Mouse (Mus musculus) lung, postnatal 0 days (tissue): ENCODE measurements at regions not wholly inside any gene's neighbourhood (a gene's known extent, or its start where the extent isn't known, plus 50 kb on each side); places are given as distances from the start of the nearest gene placed in this dataset.

Experiments
- CTCF ChIP-seq: IDR thresholded peaks from 2 replicates; pipeline ENCODE4 v1.5.1; 2016; ENCODE audit warnings: antibody characterized with exemption, mild to moderate bottlenecking
- EP300 ChIP-seq: IDR thresholded peaks from 2 replicates; pipeline ENCODE4 v1.6.1; 2016; ENCODE audit warnings: antibody characterized with exemption, mild to moderate bottlenecking, control low read depth

DNA sequence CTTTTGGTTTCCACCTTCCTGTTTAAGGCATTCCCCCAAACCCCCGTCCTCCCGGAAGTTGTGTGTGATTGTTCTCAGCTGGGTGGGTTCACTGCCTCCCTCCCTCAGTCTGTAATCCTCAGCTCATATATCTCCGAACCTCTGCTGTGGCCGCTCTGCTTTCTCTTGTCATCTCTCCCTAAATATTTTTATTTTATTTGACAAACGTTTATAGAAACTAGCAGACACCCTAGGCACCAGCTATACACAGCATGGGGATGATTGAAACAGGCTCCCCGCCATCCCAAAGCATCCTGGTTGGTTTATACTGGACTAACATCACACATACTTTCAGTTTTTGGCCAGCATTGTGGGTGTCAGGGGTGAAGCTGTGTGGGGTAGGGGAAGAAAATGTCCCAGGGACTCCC lies 208.8 kb downstream of the Wdr11 start:
- TF ChIP-seq CTCF (no peak), EP300 (no peak)
